Mouse (Mus musculus): Measurements from ENCODE around the gene Macf1.

GRCm38 (mm10) chr4:123593664-123594063 is 90.5 kb downstream of the Macf1 start:
- TF ChIP-seq CTCF (conservative IDR thresholded peaks at IDR 0.05; ENCODE audit: low read length) (no peak), POU5F1 (IDR thresholded peaks at IDR 0.05; ENCODE audit: borderline replicate concordance, low read length) (no peak)

Data from E14TG2a.4 (cell line).